Mouse (Mus musculus) midbrain, embryonic 13.5 days (tissue): ENCODE measurements around the gene Setd7. TPM values are rescaled to one million over a fixed set of nuclear protein-coding genes. Genes with fewer than 3 reads are reported as not detected.

Experiments used
- ATAC-seq: fragments of 200-750 bp; cut with Nextera tagmentation; 2 replicates; pipeline ENCODE4 v1.8.0; 2017; ENCODE audit warnings: mild to moderate bottlenecking, moderate TSS enrichment, moderate library complexity
- H3K27ac ChIP-seq: fragments of 300-500 bp; sonication (generic); 2 replicates; pipeline ENCODE4 v1.5.1; 2015; ENCODE audit warnings: inconsistent platforms, mild to moderate bottlenecking, moderate library complexity
- H3K27me3 ChIP-seq: fragments of 300-500 bp; sonication (generic); 2 replicates; pipeline ENCODE4 v1.6.1; 2015; ENCODE audit warnings: mild to moderate bottlenecking, inconsistent platforms
- H3K36me3 ChIP-seq: fragments of 300-500 bp; sonication (generic); 2 replicates; pipeline ENCODE4 v1.6.1; 2015; ENCODE audit warnings: mild to moderate bottlenecking, inconsistent platforms
- H3K4me1 ChIP-seq: fragments of 300-500 bp; sonication (generic); replicated peaks from 2 replicates; pipeline ENCODE4 v1.6.1; 2015; ENCODE audit warnings: inconsistent platforms
- H3K4me2 ChIP-seq: fragments of 300-500 bp; sonication (generic); replicated peaks from 2 replicates; pipeline ENCODE4 v1.6.1; 2015; ENCODE audit warnings: moderate library complexity, mild to moderate bottlenecking, inconsistent platforms
- H3K4me3 ChIP-seq: fragments of 300-500 bp; sonication (generic); replicated peaks from 2 replicates; pipeline ENCODE4 v1.5.1; 2015; ENCODE audit warnings: mild to moderate bottlenecking, inconsistent platforms
- H3K9ac ChIP-seq: fragments of 300-500 bp; sonication (generic); replicated peaks from 2 replicates; pipeline ENCODE4 v1.6.1; 2015; ENCODE audit warnings: mild to moderate bottlenecking, inconsistent platforms
- H3K9me3 ChIP-seq: fragments of 300-500 bp; sonication (generic); 2 replicates; pipeline ENCODE4 v1.6.1; 2016; ENCODE audit warnings: mild to moderate bottlenecking, inconsistent platforms
- WGBS: fragments of 180-500 bp; shearing (Covaris S2); methylation state at CpG from one replicate; pipeline ENCODE4 v1.1.7; 2015; 5-methylcytosine and 5-hydroxymethylcytosine counted together
- polyA plus RNA-seq: library from polyadenylated mRNA; unstranded; fragments of >200 nt; fragmentation: Nextera tagmentation; extraction: Ambion mirVana; gene quantifications from 2 replicates; pipeline ENCODE4 v1.2.1, GENCODE M21; 2015

Gene Setd7
- polyA plus RNA-seq, 1 experiment from 2014 or later: 4.6 TPM

DNA sequence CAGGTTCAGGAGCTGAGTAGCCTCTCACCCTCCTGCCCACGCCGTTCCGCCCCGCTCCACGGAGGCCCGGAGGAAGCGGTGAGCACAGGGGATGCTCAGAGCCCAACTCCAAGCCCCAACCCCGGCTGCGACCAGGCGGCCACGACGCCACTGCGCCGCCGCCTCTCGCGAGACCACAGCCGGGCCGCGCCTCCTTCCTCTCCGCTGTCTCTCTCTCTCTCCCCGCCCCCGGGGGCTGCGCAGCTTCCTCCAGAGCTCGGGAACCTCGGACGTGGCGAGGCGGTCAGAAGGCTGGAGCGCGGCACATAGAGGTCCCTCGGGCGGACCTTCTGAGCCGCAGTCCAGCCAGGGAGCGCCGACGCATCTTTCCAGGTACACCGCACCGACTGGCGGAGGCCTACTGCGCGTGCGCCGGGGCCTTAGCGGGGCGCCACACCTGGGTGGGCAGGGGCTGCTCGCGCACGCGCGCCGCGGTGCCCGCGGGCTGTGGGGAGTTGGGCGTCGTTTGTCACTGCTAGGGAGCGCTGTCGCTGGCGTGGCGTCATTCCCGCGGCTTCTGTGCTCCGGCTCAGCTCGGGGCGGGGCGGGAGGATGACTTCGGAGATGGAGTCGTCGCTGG lies 76.8 kb downstream of the Setd7 start, which contains the start of gene Rab33b:
Rab33b (plus strand) TSS at position 180 of the 619 bp plus-strand sequence.
- Histone ChIP-seq H3K36me3 (peaks cover 6% of the 10 kb centered on the region; the same call in 1 of the 2 replicates), H3K4me3 (peak within 1 kb of the TSS; percentile 81), H3K9me3 (no peaks in the 10 kb centered on the region), H3K27ac (peak within 1 kb of the TSS; percentile 92), H3K27me3 (no peaks in the 10 kb centered on the region), H3K4me1 (peaks cover 30% of the 10 kb centered on the region), H3K9ac (peak within 1 kb of the TSS; percentile 85), H3K4me2 (peak within 1 kb of the TSS; percentile 83)
- under 1% methylated on average over 68 of the region's 70 CpGs for WGBS
- peak; percentile 97 for ATAC-seq

DNA sequence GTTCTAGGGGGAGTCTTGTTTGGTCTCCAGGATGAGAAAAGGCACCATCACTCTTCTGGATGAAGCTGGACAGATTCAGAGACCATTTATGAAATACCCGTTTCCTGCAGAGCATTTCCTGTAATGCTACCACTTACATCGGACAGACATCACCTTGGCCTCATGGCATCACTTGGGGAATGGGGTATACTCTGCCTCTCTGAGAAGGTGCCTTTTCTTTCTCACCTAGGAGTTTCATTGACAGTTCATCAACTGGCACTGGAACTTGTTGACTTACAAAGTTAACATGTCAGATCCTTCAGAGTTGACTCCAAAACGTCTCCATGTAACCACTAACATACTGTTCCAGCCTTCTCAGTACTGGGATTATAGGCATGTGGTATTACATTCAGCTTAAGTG lies 77.9 kb downstream of the Setd7 start:
- 81% methylated on average over 3 of the region's 3 CpGs for WGBS
- H3K4me1 ChIP-seq: peaks cover 30% of the 10 kb centered on the region
- H3K9ac ChIP-seq: peak overlapping the region; percentile 85
- H3K4me2 ChIP-seq: peak overlapping the region; percentile 83
- no peak overlapping the region for H3K27ac ChIP-seq
- H3K36me3 ChIP-seq: peaks cover 6% of the 10 kb centered on the region; the same call in 1 of the 2 replicates
- H3K27me3 ChIP-seq: no peaks in the 10 kb centered on the region
- no peaks in the 10 kb centered on the region for H3K9me3 ChIP-seq
- ATAC-seq: no peak
- peak overlapping the region; percentile 81 for H3K4me3 ChIP-seq

DNA sequence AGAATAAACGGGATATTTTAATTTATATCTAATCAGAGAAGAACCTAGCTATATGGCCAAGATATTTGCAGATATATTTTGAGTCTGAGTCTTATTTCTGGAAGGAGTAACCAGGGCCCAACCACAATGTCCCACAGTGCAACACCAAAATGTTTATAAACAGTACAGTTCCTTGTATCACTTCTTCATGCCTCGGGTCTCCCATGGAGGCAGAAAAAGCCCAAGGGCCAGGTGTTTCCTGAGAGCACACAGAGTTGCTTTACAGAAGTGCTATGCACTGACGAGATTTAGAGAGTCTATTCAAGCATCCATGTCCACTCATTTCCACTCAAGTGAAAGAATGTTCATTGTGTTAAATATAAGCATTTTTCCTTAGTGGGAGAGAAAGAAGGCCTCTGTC lies 78.8 kb downstream of the Setd7 start:
- Histone ChIP-seq H3K9me3 (no peaks in the 10 kb centered on the region), H3K4me3 (no peak overlapping the region), H3K9ac (no peak overlapping the region), H3K27ac (no peak overlapping the region), H3K36me3 (0 out of 2 replicates have a peak, but pooled peaks cover 3% of the 10 kb centered on the region), H3K4me2 (no peak overlapping the region), H3K4me1 (peaks cover 30% of the 10 kb centered on the region), H3K27me3 (no peaks in the 10 kb centered on the region)
- no peak for ATAC-seq
- 60% methylated on average over 3 of the region's 3 CpGs for WGBS

DNA sequence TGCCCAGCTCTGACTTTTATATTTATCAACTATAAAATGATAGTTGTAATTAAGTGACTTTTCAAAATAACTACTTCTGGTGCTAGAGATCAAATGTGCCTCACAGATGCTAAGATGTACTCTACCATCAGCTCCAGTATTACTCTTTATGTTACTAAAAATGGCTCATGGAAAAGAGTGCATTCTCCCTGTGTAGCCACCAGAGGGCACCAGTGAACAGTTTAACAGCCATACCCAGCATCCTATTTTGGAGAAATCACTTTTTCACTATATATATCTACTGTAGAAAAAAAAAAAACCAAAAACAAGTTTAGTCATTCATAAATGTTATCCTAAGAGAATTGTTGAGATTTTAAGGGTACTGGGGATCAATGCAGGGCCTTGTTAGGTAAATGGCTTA lies 79.6 kb downstream of the Setd7 start:
- H3K27ac ChIP-seq: no peak overlapping the region
- no peak overlapping the region for H3K9ac ChIP-seq
- H3K36me3 ChIP-seq: no peaks in the 10 kb centered on the region
- H3K9me3 ChIP-seq: no peaks in the 10 kb centered on the region
- no peak overlapping the region for H3K4me2 ChIP-seq
- peaks cover 24% of the 10 kb centered on the region for H3K4me1 ChIP-seq
- no peak for ATAC-seq
- no peak overlapping the region for H3K4me3 ChIP-seq
- no peaks in the 10 kb centered on the region for H3K27me3 ChIP-seq

DNA sequence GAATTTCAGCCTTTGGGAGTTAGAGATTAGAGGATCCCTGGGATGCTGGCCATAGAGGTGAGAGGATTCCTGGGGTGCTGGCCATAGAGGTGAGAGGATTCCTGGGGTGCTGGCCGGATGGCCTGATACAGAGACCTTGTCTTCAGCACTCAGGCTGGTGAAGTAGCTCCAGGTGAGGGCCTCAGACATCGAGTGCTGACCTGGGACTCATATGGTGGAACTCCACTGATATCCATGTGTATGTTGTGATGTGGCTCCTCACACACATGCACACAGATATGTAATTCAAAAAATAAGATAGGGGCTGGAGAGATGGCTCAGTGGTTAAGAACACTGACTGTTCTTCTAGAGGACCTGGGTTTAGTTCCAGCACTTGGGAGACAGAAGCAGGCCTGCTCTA lies 80.8 kb downstream of the Setd7 start:
- 48% methylated on average over 2 of the region's 2 CpGs for WGBS
- no peak overlapping the region for H3K27ac ChIP-seq

DNA sequence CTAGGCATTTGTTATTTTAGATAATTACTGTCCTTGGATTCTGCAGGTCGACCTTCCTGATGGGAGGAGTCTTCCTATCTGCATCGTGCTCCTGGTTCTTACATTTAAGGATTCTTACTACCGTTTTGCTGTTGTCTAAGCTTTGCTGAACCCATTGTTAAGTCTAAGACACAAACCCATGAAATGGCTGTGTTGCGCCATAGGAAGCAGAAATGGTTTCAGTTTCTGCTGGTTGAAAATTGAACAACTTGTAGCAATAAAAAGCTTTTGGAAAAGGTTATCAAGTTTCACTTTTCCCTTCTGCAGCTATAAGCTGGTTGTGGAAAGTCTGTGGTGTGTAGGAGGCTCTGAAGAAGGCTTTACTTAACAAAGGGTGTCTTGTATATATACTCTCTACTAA lies 85.0 kb downstream of the Setd7 start:
- Histone ChIP-seq H3K4me1 (no peaks in the 10 kb centered on the region), H3K4me3 (no peak overlapping the region), H3K4me2 (no peak overlapping the region), H3K9me3 (no peaks in the 10 kb centered on the region), H3K27me3 (no peaks in the 10 kb centered on the region), H3K27ac (no peak overlapping the region), H3K36me3 (peaks cover 42% of the 10 kb centered on the region), H3K9ac (no peak overlapping the region)
- no peak for ATAC-seq
- WGBS: 86% methylated on average over 4 of the region's 4 CpGs

More for the DNA sequence above, 80.8 kb downstream of the Setd7 start:
- H3K9me3 ChIP-seq: no peaks in the 10 kb centered on the region
- ATAC-seq: no peak
- H3K36me3 ChIP-seq: peaks cover 9% of the 10 kb centered on the region
- H3K9ac ChIP-seq: no peak overlapping the region
- no peak overlapping the region for H3K4me2 ChIP-seq
- H3K27me3 ChIP-seq: no peaks in the 10 kb centered on the region
- no peak overlapping the region for H3K4me3 ChIP-seq
- H3K4me1 ChIP-seq: peaks cover 13% of the 10 kb centered on the region

DNA sequence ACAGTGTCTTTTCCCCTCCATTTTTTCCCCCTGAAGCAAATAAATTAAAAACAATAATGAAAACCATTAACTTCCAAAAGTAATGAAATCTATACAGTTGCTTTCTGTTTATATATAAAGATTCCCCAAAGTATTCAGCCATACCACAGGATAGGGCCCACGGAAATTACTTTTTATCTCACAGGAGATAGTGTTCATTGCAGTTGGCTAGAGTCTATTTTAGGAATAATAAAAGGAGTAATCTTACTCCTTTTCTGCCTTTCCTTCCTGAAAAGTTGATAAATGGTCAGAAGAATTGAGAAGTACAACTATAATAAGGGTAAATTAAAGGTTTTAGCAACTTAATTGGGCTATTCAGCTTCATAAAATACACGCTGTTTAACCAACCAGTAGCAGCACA lies 92.1 kb downstream of the Setd7 start:
- no peaks in the 10 kb centered on the region for H3K9me3 ChIP-seq
- 95% methylated on average over 2 of the region's 2 CpGs for WGBS
- no peaks in the 10 kb centered on the region for H3K4me1 ChIP-seq
- no peak overlapping the region for H3K4me2 ChIP-seq
- H3K27me3 ChIP-seq: no peaks in the 10 kb centered on the region
- no peak for ATAC-seq
- H3K4me3 ChIP-seq: no peak overlapping the region
- H3K9ac ChIP-seq: no peak overlapping the region
- no peak overlapping the region for H3K27ac ChIP-seq
- H3K36me3 ChIP-seq: peaks cover 77% of the 10 kb centered on the region

Other genes with a start within 250 kb of the Setd7 start
- 50.3 and 51.3 TPM in 2 replicates for gene Elf2, start 220.2 kb downstream of the Setd7 start, polyA plus RNA-seq
- 5.6 and 12.0 TPM in 2 replicates for gene Mgarp, start 164.1 kb downstream of the Setd7 start, polyA plus RNA-seq
- 772 and 835 TPM in 2 replicates for gene Ndufc1, start 151.9 kb downstream of the Setd7 start, polyA plus RNA-seq
- gene Naa15, start 145.7 kb downstream of the Setd7 start, polyA plus RNA-seq: 56.4 and 63.7 TPM in 2 replicates
- gene Rab33b, start 77.0 kb downstream of the Setd7 start, polyA plus RNA-seq: 21.9 and 22.0 TPM in 2 replicates
- gene Mgst2, start 99.5 kb upstream of the Setd7 start, polyA plus RNA-seq: 0.44 and 1.1 TPM in 2 replicates